Mouse (Mus musculus): Measurements from ENCODE around the gene Uggt1. TPM values are rescaled to one million over a fixed set of nuclear protein-coding genes. Genes with fewer than 3 reads are reported as not detected.

Uggt1 gene
- polyA plus RNA-seq, 1 experiment from 2014 or later = 61.3 TPM

GRCm38 (mm10) chr1:36224648-36225047, 19.9 kb downstream of the Uggt1 start:
- Histone ChIP-seq H3K9me3 (ENCODE audit: low read length) (no peaks in the 10 kb centered on the region), H3K27me3 (ENCODE audit: insufficient read depth, low read length) (no peaks in the 10 kb centered on the region), H3K27ac (ENCODE audit: low read length) (no peak overlapping the region), H3K4me3 (ENCODE audit: low read length) (no peak overlapping the region), H3K9ac (replicated peaks; ENCODE audit: low read length) (no peak overlapping the region), H3K36me3 (ENCODE audit: insufficient read depth, low read length) (peaks cover 43% of the 10 kb centered on the region), H3K4me1 (ENCODE audit: insufficient read depth, low read length) (no peaks in the 10 kb centered on the region), H3K4me2 (replicated peaks; ENCODE audit: low read depth, low read length) (no peak overlapping the region)
- no peak for ATAC-seq (ENCODE audit: low FRiP score, low TSS enrichment)
- 73% methylated on average over 3 of the region's 3 CpGs for whole genome bisulfite sequencing

- H3K4me1 ChIP-seq (ENCODE audit: insufficient read depth, low read length) = no peaks in the 10 kb centered on the region
- peaks cover 23% of the 10 kb centered on the region for H3K36me3 ChIP-seq (ENCODE audit: insufficient read depth, low read length)
- no peak overlapping the region for H3K27ac ChIP-seq (ENCODE audit: low read length)
- H3K9ac ChIP-seq (replicated peaks; ENCODE audit: low read length) = no peak overlapping the region
- WGBS = 94% methylated on average over 4 of the region's 4 CpGs
- no peak overlapping the region for H3K4me2 ChIP-seq (replicated peaks; ENCODE audit: low read depth, low read length)
- no peaks in the 10 kb centered on the region for H3K9me3 ChIP-seq (ENCODE audit: low read length)
- ATAC-seq (ENCODE audit: low FRiP score, low TSS enrichment) = no peak
- no peak overlapping the region for H3K4me3 ChIP-seq (ENCODE audit: low read length)
- H3K27me3 ChIP-seq (ENCODE audit: insufficient read depth, low read length) = no peaks in the 10 kb centered on the region
Measured at GRCm38 (mm10) chr1:36214324-36214723, 30.2 kb downstream of the Uggt1 start.

GRCm38 (mm10) chr1:36201739-36202138, 42.8 kb downstream of the Uggt1 start:
- Histone ChIP-seq H3K4me1 (ENCODE audit: insufficient read depth, low read length) (no peaks in the 10 kb centered on the region), H3K27me3 (ENCODE audit: insufficient read depth, low read length) (no peaks in the 10 kb centered on the region)
- WGBS = 86% methylated on average over 12 of the region's 12 CpGs

GRCm38 (mm10) chr1:36194482-36194881, 50.0 kb downstream of the Uggt1 start:
- 98% methylated on average over 3 of the region's 3 CpGs for whole genome bisulfite sequencing
- no peak for ATAC-seq (ENCODE audit: low FRiP score, low TSS enrichment)

More at GRCm38 (mm10) chr1:36201739-36202138, 42.8 kb downstream of the Uggt1 start:
- peaks cover 26% of the 10 kb centered on the region for H3K36me3 ChIP-seq (ENCODE audit: insufficient read depth, low read length)
- no peak overlapping the region for H3K4me3 ChIP-seq (ENCODE audit: low read length)
- ATAC-seq (ENCODE audit: low FRiP score, low TSS enrichment) = no peak
- H3K9ac ChIP-seq (replicated peaks; ENCODE audit: low read length) = no peak overlapping the region
- no peaks in the 10 kb centered on the region for H3K9me3 ChIP-seq (ENCODE audit: low read length)
- H3K27ac ChIP-seq (ENCODE audit: low read length) = no peak overlapping the region
- no peak overlapping the region for H3K4me2 ChIP-seq (replicated peaks; ENCODE audit: low read depth, low read length)

GRCm38 (mm10) chr1:36191966-36192365, 52.6 kb downstream of the Uggt1 start:
- Histone ChIP-seq H3K27ac (ENCODE audit: low read length) (no peak overlapping the region), H3K9ac (replicated peaks; ENCODE audit: low read length) (no peak overlapping the region), H3K9me3 (ENCODE audit: low read length) (no peaks in the 10 kb centered on the region), H3K4me3 (ENCODE audit: low read length) (no peak overlapping the region), H3K36me3 (ENCODE audit: insufficient read depth, low read length) (peaks cover 76% of the 10 kb centered on the region), H3K27me3 (ENCODE audit: insufficient read depth, low read length) (no peaks in the 10 kb centered on the region), H3K4me2 (replicated peaks; ENCODE audit: low read depth, low read length) (no peak overlapping the region), H3K4me1 (ENCODE audit: insufficient read depth, low read length) (no peaks in the 10 kb centered on the region)
- ATAC-seq (ENCODE audit: low FRiP score, low TSS enrichment) = no peak
- 86% methylated on average over 11 of the region's 11 CpGs for WGBS

More at GRCm38 (mm10) chr1:36194482-36194881, 50.0 kb downstream of the Uggt1 start:
- no peak overlapping the region for H3K4me2 ChIP-seq (replicated peaks; ENCODE audit: low read depth, low read length)
- no peaks in the 10 kb centered on the region for H3K9me3 ChIP-seq (ENCODE audit: low read length)
- no peaks in the 10 kb centered on the region for H3K27me3 ChIP-seq (ENCODE audit: insufficient read depth, low read length)
- H3K4me3 ChIP-seq (ENCODE audit: low read length) = no peak overlapping the region
- peaks cover 72% of the 10 kb centered on the region for H3K36me3 ChIP-seq (ENCODE audit: insufficient read depth, low read length)
- H3K9ac ChIP-seq (replicated peaks; ENCODE audit: low read length) = no peak overlapping the region
- no peaks in the 10 kb centered on the region for H3K4me1 ChIP-seq (ENCODE audit: insufficient read depth, low read length)
- H3K27ac ChIP-seq (ENCODE audit: low read length) = no peak overlapping the region

GRCm38 (mm10) chr1:36180038-36180437, 64.5 kb downstream of the Uggt1 start:
- no peaks in the 10 kb centered on the region for H3K27me3 ChIP-seq (ENCODE audit: insufficient read depth, low read length)
- no peaks in the 10 kb centered on the region for H3K4me1 ChIP-seq (ENCODE audit: insufficient read depth, low read length)
- no peak overlapping the region for H3K4me2 ChIP-seq (replicated peaks; ENCODE audit: low read depth, low read length)
- no peaks in the 10 kb centered on the region for H3K9me3 ChIP-seq (ENCODE audit: low read length)
- ATAC-seq (ENCODE audit: low FRiP score, low TSS enrichment) = no peak
- H3K4me3 ChIP-seq (ENCODE audit: low read length) = no peak overlapping the region
- H3K9ac ChIP-seq (replicated peaks; ENCODE audit: low read length) = no peak overlapping the region
- 86% methylated on average over 5 of the region's 5 CpGs for WGBS
- H3K36me3 ChIP-seq (ENCODE audit: insufficient read depth, low read length) = peaks cover 37% of the 10 kb centered on the region
- no peak overlapping the region for H3K27ac ChIP-seq (ENCODE audit: low read length)

GRCm38 (mm10) chr1:36173461-36173860, 71.1 kb downstream of the Uggt1 start:
- Histone ChIP-seq H3K9me3 (ENCODE audit: low read length) (no peaks in the 10 kb centered on the region), H3K36me3 (ENCODE audit: insufficient read depth, low read length) (peaks cover 48% of the 10 kb centered on the region), H3K27ac (ENCODE audit: low read length) (no peak overlapping the region), H3K27me3 (ENCODE audit: insufficient read depth, low read length) (no peaks in the 10 kb centered on the region), H3K4me2 (replicated peaks; ENCODE audit: low read depth, low read length) (no peak overlapping the region), H3K9ac (replicated peaks; ENCODE audit: low read length) (no peak overlapping the region), H3K4me1 (ENCODE audit: insufficient read depth, low read length) (no peaks in the 10 kb centered on the region), H3K4me3 (ENCODE audit: low read length) (no peak overlapping the region)
- 82% methylated on average over 8 of the region's 8 CpGs for WGBS
- no peak for ATAC-seq (ENCODE audit: low FRiP score, low TSS enrichment)

- peaks cover 46% of the 10 kb centered on the region for H3K36me3 ChIP-seq (ENCODE audit: insufficient read depth, low read length)
- no peak overlapping the region for H3K9ac ChIP-seq (replicated peaks; ENCODE audit: low read length)
- H3K4me1 ChIP-seq (ENCODE audit: insufficient read depth, low read length) = no peaks in the 10 kb centered on the region
- no peaks in the 10 kb centered on the region for H3K9me3 ChIP-seq (ENCODE audit: low read length)
- no peak overlapping the region for H3K4me2 ChIP-seq (replicated peaks; ENCODE audit: low read depth, low read length)
- ATAC-seq (ENCODE audit: low FRiP score, low TSS enrichment) = no peak
- H3K4me3 ChIP-seq (ENCODE audit: low read length) = no peak overlapping the region
- no peak overlapping the region for H3K27ac ChIP-seq (ENCODE audit: low read length)
- WGBS = 90% methylated on average over 6 of the region's 6 CpGs
- no peaks in the 10 kb centered on the region for H3K27me3 ChIP-seq (ENCODE audit: insufficient read depth, low read length)
Measured at GRCm38 (mm10) chr1:36172941-36173340, 71.6 kb downstream of the Uggt1 start.

- H3K4me1 ChIP-seq (ENCODE audit: insufficient read depth, low read length) = no peaks in the 10 kb centered on the region
- H3K9ac ChIP-seq (replicated peaks; ENCODE audit: low read length) = no peak overlapping the region
- H3K4me3 ChIP-seq (ENCODE audit: low read length) = no peak overlapping the region
- H3K27me3 ChIP-seq (ENCODE audit: insufficient read depth, low read length) = no peaks in the 10 kb centered on the region
- no peak overlapping the region for H3K27ac ChIP-seq (ENCODE audit: low read length)
- ATAC-seq (ENCODE audit: low FRiP score, low TSS enrichment) = no peak
- no peak overlapping the region for H3K4me2 ChIP-seq (replicated peaks; ENCODE audit: low read depth, low read length)
- WGBS = 84% methylated on average over 8 of the region's 8 CpGs
- H3K9me3 ChIP-seq (ENCODE audit: low read length) = no peaks in the 10 kb centered on the region
- peaks cover 43% of the 10 kb centered on the region for H3K36me3 ChIP-seq (ENCODE audit: insufficient read depth, low read length)
Measured at GRCm38 (mm10) chr1:36162687-36163086, 81.8 kb downstream of the Uggt1 start.

GRCm38 (mm10) chr1:36161208-36161607, 83.3 kb downstream of the Uggt1 start:
- Histone ChIP-seq H3K9me3 (ENCODE audit: low read length) (no peaks in the 10 kb centered on the region), H3K4me1 (ENCODE audit: insufficient read depth, low read length) (no peaks in the 10 kb centered on the region), H3K27ac (ENCODE audit: low read length) (no peak overlapping the region), H3K27me3 (ENCODE audit: insufficient read depth, low read length) (no peaks in the 10 kb centered on the region), H3K4me3 (ENCODE audit: low read length) (no peak overlapping the region), H3K9ac (replicated peaks; ENCODE audit: low read length) (no peak overlapping the region), H3K4me2 (replicated peaks; ENCODE audit: low read depth, low read length) (no peak overlapping the region), H3K36me3 (ENCODE audit: insufficient read depth, low read length) (peaks cover 39% of the 10 kb centered on the region)
- no peak for ATAC-seq (ENCODE audit: low FRiP score, low TSS enrichment)
- WGBS = 91% methylated on average over 9 of the region's 9 CpGs

Measured in kidney, embryonic 16.5 days (tissue).